Mouse (Mus musculus): ENCODE results near the gene Stk26.
A peak's percentile ranks its signal among the peaks of the same experiment; 100 is the strongest.

Stk26 gene

DNA sequence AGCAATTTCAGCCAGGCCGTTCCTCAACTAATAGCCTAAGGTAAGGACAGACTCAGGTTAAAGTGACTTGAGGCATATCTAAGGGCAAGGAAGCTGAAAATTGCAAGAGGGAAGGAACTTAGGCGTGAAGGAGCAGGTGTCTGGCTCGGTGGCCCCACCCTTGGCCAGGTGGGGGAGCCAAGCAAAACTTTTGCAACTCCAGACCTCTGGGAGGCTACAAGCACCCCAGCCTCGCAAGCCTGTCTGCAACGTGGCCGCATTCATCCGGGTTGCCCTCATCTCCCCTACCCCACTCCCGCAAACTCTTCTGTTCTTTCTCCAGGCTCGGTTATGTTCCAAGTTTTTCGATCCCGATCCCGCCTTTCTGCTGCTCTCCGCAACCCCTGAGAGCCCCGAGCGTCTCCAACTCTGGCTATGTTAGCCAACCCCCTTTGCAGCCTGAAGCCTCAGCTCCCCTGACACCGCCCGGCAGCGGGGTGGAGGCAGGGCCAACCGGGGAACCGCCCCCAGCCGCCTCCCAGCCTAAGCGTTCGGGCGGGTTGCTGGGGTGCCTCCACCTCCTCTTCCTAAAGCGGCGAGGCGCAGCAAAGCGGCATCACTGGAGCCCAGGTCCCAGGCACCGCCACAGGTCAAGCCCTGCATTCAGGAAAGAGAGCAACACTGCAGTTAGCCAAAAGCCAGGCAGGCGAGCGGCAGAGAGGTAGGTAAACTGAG is at the start of gene Stk26:
TSS of gene Stk26 (plus strand) at position 201 of the 714 bp plus-strand sequence.
- DNase-seq: peak; percentile 26 to 36

DNA sequence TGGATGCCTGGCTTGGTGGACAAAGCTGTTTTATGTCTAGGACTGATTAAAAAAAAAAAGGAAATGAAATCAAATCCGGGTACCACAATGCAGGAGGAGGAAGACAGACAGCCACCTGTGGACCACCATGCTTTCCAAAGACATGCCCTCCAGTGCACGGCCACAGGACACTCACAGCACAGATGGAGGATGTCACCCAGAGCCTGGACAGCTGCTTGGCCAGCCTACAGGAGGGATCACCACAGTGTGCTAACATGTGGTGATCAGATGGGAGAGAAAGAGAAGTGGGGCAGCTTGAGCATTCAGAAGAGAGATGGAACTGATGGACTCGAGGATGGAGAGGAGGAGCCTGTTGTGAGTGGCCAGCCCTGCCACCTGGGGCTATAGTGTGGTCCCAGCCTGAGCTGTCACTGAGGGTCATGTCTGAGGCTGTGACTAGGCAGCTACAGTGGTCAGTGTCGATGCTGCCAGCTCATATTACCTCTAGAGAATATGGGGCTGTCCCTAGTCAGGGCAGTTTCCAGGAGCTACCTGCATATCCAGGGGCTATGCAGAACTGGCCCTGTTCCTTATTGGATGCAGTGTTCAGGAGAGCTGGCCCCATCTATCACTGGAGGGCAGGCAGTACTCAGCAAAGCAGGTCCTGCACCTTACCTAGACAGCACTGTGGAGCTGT is 47.7 kb upstream of the Stk26 start:
- DNase-seq: no peak

DNA sequence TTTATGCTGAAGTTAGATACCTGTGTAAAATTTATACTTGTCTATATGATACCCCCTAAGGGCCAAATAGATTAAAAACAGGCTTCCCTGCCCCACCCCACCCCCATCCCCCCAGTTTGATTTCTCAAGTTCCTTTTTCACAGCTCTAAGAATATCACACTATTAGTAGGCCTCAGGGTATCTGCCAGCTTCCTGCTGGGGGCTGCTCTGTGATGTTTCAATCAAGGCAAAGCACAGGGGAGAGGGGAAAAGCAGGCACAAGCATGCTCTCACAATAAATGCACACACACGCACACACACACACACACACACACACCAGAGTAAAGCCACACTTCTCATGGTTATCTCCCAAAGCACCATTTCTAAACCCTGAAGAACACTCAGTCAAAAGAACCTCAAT is 43.0 kb upstream of the Stk26 start:
- DNase-seq: peak; percentile 33 to 45

DNA sequence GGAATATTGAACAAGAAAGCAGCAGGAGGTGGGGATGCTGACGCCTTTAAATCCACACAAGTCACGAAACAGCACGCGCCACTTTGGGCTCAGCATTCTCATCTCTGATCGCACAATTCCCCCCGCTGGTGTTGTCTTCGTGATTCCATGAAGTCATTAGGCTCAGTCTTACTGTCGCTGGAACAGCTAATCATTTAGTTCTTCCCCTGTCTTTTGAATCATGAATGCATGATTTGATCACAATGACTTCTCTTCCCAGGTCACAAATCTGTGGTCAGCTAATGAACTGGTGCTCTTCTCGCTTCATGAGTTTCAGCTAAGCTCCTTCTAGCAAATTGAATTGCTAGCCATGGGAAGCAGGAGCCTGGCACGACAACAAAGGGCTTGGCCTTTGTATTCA is 42.3 kb upstream of the Stk26 start:
- DNase-seq: no peak

DNA sequence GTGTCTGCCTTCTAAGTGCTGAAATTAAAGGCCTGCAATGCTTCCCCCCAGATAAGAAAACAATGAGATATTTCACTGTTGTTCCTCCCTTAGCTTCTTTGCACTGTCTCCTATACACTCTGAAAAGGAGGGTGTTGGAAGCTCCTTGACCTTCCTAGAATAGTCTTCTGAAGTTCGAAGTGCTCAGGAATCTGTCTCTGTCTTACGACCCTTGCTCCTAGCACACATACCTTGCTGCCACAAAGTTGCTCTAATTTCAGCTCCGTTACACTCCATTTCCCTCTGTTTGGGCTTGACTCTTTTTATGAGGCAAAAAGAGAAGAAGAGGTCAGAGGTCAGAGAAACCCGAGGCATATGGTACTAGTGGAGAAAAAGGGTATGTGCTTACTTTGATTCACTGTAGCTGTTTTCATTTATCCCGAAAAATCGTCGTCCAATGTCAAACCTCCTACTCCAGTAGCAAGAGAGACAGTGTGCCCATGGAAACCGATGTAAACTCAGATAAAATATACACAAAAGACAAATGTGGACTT is 41.1 kb upstream of the Stk26 start:
- no peak for DNase-seq

DNA sequence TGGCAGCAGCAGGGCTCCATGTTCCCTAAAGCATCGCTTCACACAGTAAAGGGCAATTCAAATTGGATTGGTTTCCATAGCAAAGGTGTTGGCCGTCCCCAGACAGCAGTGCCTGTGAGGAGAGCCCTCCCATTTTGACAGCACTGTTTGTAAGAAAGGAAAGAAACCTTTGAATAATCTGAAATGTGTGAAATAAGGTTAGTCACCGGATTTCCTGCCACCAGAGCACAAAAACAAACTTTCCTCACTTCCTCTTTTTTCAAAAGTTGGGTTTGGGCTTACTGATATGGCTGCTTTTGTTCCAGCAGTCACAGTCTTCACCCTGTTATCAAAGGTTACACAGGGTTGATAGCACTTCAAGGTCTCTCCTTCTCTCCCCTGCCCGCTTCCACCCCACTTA is 35.2 kb upstream of the Stk26 start:
- DNase-seq: no peak

DNA sequence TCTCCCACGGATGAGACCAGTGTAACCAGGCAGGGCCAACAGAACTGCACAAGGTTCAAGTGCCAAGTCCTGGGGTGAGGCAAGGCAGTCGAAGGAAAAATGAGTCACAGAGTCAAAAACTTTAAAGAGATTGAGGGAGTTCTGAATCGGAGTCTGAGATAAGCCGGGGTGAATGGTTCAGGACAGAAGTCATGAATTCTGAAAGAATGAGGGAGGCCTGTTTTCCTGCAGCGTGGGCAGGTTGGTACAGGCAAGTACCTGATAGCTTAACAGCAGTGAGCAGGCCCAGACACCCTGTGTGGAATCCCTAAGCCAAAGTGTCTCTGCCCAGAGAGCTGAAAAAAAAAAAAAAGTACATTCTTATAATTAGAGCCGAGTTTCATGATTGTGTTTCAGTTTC is 17.0 kb upstream of the Stk26 start:
- no peak for DNase-seq

DNA sequence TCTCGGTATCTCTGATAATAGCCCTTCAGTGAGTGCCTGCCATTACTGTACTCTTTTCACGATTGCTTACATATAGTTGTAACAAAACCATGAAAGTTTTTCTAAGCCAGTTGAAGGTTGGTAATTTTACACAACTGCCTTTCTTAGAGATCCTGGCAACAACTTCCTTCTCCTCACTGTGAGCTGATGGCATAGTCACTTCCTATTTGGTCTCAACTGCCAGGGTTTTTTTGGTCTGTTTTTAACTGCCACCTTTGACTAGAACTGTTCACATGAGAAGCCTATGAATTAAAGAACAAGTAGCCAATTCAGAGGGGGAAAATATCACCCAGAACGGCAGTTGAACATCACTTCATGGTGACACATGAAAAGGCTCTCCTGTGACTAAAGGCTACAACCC is 5.3 kb upstream of the Stk26 start:
- no peak for DNase-seq

DNA sequence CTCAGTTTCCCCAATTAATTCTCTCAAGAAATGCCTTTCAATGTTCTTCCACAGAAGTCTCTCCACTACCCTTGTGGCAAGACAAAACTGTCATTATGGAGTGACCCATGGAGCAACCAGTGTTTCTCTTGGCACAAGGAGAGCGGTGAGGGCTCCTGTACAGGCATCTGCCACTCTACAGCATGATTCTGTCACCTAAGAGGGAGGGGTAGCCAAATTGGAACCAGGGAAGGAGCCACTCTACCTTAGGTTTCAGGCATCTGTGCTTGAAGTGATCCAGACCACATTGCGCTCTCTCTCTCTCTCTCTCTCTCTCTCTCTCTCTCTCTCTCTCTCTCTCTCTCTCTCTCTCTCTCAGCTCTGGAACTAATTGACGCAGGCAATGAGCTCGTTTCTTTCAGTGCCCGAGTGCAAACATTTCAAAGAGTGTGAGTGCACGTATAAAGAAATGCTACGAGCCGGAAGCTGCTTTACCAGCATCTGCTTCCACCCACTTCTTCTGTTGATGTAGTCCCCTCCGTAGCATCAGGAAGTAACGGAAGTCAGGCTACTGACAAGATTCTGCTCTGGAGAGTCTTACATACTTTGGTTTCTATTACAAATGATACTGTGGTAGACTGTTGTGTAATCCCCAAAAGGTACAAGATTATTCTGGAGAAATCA is 4.7 kb upstream of the Stk26 start:
- no peak for DNase-seq

DNA sequence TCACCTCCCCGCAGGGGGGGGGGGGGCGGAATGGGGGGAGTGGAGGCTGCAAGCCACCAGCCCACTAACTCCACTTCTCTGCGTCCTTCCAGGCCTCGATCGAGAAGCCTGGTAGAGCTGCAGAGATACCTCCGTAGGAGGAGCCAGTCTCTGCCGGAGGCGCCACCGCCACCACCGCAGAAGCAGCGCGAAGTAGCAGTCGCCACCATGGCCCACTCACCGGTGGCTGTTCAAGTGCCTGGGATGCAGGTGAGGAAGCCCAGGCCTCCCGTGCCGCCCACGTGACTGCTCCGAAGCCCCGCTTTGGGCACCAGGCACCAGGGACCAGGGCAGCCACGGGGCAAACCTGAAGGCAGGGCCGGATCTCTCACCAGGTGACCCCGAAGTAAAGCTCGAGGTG is 740 bp downstream of the Stk26 start:
- peak; percentile 13 to 24 for DNase-seq

DNA sequence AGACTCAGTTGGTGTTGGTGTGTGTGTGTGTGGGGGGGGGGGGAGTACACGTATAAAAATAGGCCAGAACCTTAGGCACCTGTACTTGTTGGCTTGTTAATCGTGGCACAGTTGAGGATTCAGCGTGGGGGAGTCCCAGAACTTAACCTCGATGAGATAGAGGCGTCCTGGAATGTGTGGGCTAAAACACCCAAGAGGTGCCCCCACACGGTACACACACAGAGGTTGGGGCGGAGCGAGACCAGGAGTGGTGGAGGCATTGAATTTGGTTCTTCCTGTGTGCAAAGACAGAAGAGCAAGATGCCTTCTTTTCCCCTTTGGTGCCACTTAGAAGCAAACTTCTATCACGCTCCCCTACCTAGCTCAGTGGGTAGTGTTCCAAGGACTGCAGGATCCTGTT is 1.2 kb downstream of the Stk26 start:
- no peak for DNase-seq

DNA sequence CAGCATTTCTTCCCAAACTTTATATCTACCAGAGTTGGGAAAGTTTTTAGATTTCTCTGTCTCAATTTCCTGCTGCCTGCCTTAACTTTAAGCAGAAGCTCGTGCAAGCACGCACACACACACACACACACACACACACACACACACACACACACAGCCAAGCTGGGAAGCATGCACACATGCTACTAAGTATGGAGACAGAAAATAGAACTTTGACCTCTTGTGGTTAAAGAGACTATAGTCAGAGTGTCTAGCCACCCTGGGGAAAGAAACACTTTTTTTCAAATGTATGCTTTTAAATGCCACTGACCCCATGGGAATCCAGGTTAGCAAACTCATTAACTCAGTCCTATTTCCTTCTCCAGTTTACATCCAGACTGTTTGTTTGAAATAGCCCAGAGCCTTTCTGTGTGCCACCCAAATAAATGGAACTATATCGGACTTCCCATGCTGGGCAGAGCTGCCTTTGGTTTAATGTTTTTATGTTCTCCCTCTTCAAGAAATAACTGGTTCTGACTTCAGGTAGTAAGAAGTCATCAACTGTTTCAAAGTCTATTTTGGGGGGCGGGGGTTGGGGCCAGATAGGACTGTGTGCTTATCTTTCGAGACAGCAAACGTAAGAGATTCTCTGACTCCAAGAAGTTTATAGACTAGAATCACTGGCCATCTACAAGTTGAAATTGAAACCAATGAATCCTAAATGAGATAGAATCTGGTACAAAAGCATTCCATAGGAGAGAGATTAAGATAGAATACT is 9.8 kb downstream of the Stk26 start:
- DNase-seq: no peak

DNA sequence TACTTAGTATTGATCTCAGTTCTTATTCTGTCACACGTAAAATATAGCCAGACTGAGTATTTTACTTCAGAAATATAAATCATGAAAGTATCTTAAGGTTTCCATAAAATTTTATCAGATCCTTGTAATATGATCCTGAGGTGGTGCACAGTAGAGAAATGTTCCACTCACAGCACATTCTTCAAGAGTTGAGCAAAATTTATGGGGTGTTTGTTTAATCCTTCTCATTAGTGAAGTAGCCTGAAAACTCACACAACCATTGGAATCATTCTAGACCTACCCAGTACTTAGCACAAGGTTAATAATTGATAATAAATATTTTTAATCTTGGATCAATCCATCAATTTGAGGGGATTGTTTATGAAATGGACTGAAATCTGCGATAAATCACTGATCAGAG is 22.9 kb downstream of the Stk26 start:
- no peak for DNase-seq

DNA sequence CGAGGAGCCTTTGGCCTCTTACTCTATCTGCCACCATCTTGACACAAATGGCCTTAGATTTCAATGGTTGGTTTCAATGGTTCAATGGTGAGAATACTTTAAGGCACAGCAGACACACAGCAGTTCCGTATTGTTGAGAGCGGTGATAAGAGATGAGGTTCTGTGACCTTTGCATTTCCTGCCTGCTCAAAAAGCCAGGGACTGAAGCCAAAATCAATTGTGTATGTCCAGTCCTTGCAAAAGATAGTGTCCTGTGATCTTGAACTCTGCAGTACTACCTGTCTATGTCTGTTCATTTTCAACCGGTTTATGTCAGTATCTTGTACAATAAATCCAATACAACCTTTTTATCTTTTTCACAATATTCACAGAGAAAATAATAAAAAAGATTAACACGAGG is 23.9 kb downstream of the Stk26 start:
- DNase-seq: no peak

DNA sequence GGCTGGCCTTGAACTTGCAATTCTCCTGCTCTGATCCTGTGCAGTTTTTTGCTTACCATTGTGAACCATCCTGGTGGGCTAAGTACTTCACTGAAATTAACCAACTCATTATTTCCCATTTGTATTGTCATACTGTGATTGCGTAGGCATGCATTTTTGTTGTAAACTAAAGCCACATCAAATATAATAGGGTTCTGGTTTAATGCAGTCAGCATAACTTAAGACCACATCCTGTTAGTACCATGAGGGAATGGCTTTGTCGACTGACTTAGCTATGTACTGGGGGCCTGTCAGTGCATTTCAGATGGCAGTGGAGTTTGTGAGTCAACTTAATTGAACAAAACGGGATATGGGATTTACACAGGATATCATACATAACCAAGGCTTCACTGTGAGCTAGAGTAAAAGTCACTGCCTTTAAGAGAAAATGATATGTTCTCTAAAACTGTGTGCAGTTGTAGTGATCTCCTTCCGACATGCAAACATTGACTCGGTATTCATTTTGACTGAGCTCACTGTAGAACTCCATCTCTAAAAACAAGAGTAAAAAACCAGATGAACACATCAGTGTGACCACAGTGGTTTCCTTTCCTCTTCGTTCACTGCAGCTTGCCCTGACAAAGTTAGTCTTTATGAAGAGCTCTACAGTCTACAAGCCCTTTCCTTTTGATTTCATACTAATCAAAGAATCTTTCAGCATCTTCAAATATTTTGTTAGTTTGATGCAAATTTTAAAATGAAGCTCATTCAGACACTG is 33.6 kb downstream of the Stk26 start:
- DNase-seq: no peak

DNA sequence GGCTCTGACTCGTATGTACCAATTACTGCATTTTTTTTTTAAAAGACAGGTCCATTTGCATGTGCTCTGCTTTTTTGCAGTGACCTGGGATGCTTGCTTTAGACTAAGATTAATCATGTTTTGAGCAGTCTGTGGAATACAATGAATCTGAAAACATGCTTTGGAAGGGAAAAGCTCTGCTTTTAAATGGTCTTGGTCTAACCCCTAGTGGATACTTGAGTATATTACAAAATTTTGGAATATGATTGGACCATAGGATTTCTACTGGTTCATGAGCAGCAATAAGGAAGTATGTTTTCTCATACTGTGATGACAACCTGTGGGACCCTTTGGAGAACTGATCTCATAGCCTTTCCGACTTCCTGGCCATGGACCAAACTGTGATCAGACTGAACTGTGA is 47.2 kb downstream of the Stk26 start:
- DNase-seq: no peak

DNA sequence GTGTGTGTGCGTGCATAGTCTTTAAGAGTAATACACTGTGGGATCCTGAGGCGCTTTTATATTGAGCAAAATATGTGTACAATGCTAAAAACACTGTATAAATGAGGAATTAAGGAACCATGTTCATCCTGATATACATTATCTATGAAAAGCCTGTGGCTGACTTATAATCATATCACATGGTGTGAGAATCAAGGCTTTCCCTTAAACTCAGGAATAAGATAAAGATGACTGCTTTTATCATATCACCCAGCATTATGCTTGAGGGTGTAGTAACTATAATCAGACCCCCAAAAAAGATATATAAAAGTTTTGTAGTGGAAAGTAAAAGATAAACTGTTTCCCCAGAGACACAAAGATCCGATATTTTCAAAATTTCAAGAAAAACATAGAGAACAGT is 62.6 kb downstream of the Stk26 start:
- DNase-seq: no peak

DNA sequence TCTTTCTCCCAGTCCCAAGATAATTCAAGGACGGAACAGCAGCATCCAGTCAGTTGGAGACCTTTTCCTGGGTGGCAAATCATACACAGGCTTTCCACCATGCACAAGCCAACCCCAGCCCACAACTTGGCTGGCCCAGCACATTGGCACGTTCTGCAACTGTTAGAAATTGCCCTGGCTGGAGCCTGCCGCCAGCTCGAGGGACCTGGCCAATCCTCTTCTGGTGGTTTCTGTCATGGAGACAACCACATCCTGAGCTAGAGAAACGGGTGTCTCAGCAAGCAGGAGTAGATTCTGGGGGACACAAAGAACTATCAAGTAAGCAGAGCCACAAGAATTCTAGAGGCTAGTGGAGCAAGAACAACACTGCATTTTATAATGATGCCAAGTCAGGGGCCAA is 69.1 kb downstream of the Stk26 start:
- DNase-seq: peak; percentile 37 to 42

DNA sequence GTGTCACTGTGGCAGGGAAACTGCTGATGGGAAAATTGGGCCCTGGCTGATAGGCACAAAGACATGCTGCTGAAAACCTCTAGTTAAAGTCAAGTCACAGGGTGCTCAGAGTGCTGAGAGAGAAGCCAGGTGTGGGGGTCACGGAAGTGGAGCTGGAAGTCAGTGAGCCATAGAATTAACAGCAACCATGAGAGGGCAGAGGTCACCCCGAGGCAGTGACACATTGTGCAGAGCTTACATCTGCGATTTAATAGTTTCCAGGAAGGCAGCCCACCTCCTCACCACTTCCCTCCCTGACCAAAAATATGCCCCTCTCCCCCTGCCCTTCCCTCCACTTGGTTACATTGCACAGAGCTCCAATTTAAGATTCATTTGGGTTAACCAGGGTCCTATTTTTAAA is 76.5 kb downstream of the Stk26 start:
- DNase-seq: no peak

DNA sequence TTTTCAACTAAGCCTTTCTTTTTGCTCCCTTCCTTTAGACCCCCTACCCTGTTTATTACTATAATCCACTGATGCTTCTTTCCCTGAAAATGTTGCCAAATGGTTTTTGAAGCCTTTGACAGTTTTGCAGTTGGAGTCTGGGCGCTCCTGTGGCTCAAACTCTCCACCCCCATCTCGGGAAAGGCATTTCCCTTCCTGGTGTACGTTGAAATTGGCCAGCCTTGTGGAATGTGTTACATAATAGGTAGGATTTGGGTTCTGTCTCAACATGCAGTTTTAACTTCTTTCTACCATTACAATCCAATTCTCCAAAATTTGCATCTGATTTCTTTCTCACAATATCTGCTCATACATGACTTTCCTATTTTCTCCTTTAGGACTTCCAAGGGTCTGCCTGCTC is 77.9 kb downstream of the Stk26 start:
- no peak for DNase-seq

DNA sequence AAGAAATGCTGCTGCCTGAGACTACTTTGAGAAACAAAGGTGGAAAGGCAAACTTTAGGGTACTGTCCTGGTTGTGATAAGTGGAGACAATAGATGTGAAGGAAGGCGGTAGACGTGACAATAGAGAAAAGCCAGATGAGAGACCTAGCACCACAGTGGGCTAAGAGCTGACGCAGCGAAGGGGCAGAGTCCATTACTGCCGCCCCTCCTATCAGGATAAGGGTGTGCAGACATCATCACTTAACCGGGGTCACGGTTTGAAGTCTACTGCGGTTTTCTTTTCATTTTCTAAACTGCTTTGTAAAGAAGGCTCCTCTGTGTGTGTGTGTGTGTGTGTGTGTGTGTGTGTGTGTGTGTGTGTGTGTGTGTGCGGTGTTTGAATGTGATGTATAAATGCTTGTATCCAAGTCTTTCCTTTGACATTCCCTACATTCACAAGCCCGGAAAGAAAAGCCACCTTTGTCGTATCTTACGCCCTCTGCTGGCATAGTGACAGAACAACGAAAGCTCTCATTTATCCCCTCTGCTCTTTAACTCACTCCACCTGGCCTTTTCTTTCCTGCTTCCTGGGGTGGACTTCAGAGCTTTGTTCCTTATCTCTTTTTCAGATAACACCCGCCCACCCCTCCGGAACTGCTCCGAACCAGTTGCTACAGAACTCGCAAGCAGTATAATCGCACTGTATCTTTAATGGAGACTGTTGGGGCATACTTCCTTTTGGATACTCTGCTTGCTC is 84.0 kb downstream of the Stk26 start:
- peak; percentile 25 to 47 for DNase-seq
